10 mouse cellular contexts compared by ENCODE assay signal in the genomic region with DNA sequence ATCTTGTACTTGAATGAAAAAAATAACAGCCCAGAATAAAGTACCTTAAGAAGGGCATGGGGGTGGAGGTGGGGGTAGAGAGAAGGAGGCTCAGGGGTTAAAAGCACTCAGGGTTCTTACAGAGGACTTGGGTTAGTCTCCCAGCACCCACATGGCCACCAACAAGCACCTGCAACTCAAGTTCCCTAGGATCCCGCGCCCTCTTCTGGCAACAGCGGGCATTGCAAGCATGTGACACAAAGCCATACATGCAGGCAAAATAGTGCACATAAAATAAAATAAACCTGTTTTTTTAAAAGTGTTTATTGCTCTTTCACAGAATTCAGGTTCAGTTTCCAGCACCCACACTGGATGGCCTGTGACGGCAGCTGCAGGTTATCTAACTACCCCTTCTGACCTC. TPM values are rescaled to one million over a fixed set of nuclear protein-coding genes. Genes with fewer than 3 reads are reported as not detected.
DNase-seq lines count a peak whose midpoint lies in the region; ATAC-seq and TF ChIP-seq lines count a peak whose summit lies in the region.
"Had no signal": no experiment of that assay in that cellular context is flagged by ENCODE, and none has a peak within 500 bp of the region (broad histone marks: within the 10 kb centered on the region; RNA-seq: fewer than 3 reads in every experiment).

No protein-coding gene starts in this region.

- H3K27ac ChIP-seq in lung, embryonic 14.5 days (ENCODE audit: low read depth): no peak overlapping the region
- no peak overlapping the region for H3K27ac ChIP-seq in bone marrow, adult 2 months (ENCODE audit: control insufficient read depth, insufficient read depth, low read depth, low read length, poor library complexity)
- H3K27ac ChIP-seq in stomach, postnatal 0 days (replicated peaks): no peak overlapping the region

- ATAC-seq in lung, embryonic 14.5 days (ENCODE audit: insufficient read depth): no peak
- ATAC-seq in stomach, postnatal 0 days (ENCODE audit: low FRiP score, low TSS enrichment): no peak

- TF ChIP-seq EP300 in stomach, postnatal 0 days (optimal IDR thresholded peaks at IDR 0.05): no peak

- H3K9ac ChIP-seq in lung, embryonic 14.5 days: no peak overlapping the region
- H3K9ac ChIP-seq in stomach, postnatal 0 days (ENCODE audit: low read length): no peak overlapping the region

- peak; percentile 38 for DNase-seq in embryo, embryonic 10 days (ENCODE audit: low spot score)
- no peak for DNase-seq in embryo, embryonic 10.5 days (ENCODE audit: low spot score)
- no peak for DNase-seq in lung, embryonic 14.5 days
- DNase-seq in lung, postnatal 14 days: no peak
- peak; percentile 41 for DNase-seq in stomach, postnatal 0 days (ENCODE audit: low spot score)
- no peak for DNase-seq in layer of hippocampus, adult 9-10 months (ENCODE audit: low spot score)
- no peak for DNase-seq in cerebellum, adult 11 months
- DNase-seq: lung, adult 18-20 months had no signal

- no peaks in the 10 kb centered on the region for H3K4me1 ChIP-seq in lung, embryonic 14.5 days (ENCODE audit: insufficient read depth)
- H3K4me1 ChIP-seq in bone marrow, adult 2 months (ENCODE audit: control insufficient read depth, insufficient read depth, low read length): no peaks in the 10 kb centered on the region; the same call in 1 of the 2 replicates
- H3K4me1 ChIP-seq in stomach, postnatal 0 days (replicated peaks; ENCODE audit: control insufficient read depth, insufficient read depth): no peaks in the 10 kb centered on the region

- TF ChIP-seq CTCF in lung, embryonic 14.5 days (IDR thresholded peaks at IDR 0.05; ENCODE audit: low read depth): peak; percentile 61
- peak; percentile 63 for TF ChIP-seq CTCF in bone marrow, adult 2 months (IDR thresholded peaks at IDR 0.05; ENCODE audit: control insufficient read depth, insufficient read depth, low read length)
- TF ChIP-seq CTCF in stomach, postnatal 0 days (IDR thresholded peaks at IDR 0.05; ENCODE audit: low read depth): peak; percentile 68

- H3K36me3 ChIP-seq in lung, embryonic 14.5 days (ENCODE audit: insufficient read depth): 0 out of 2 replicates have a peak, but pooled peaks cover 3% of the 10 kb centered on the region
- H3K36me3 ChIP-seq in stomach, postnatal 0 days (ENCODE audit: control insufficient read depth, insufficient read depth, low read length): no peaks in the 10 kb centered on the region
- H3K36me3 ChIP-seq: G1E had no signal

- H3K9me3 ChIP-seq in lung, embryonic 14.5 days (ENCODE audit: low read depth, low read length): no peaks in the 10 kb centered on the region; the same call in 1 of the 2 replicates
- no peaks in the 10 kb centered on the region for H3K9me3 ChIP-seq in stomach, postnatal 0 days (ENCODE audit: control insufficient read depth, low read length)

- 47% methylated on average over 4 of the region's 4 CpGs for WGBS in lung, embryonic 14.5 days
- 55% methylated on average over 4 of the region's 4 CpGs for WGBS in bone marrow, adult 2 months
- WGBS in stomach, postnatal 0 days: 42% methylated on average over 4 of the region's 4 CpGs

- no peak overlapping the region for H3K4me2 ChIP-seq in lung, embryonic 14.5 days
- H3K4me2 ChIP-seq in stomach, postnatal 0 days (replicated peaks; ENCODE audit: low read depth): no peak overlapping the region

- no peaks in the 10 kb centered on the region for H3K27me3 ChIP-seq in lung, embryonic 14.5 days (ENCODE audit: insufficient read depth, low read length)
- no peaks in the 10 kb centered on the region for H3K27me3 ChIP-seq in stomach, postnatal 0 days (ENCODE audit: control insufficient read depth, insufficient read depth, low read length)

- H3K4me3 ChIP-seq in lung, embryonic 14.5 days (ENCODE audit: low read depth, low read length): no peak overlapping the region
- H3K4me3 ChIP-seq in bone marrow, adult 2 months (replicated peaks; ENCODE audit: control insufficient read depth, low read depth, low read length): no peak overlapping the region
- no peak overlapping the region for H3K4me3 ChIP-seq in stomach, postnatal 0 days (ENCODE audit: low read depth, low read length)

- TF ChIP-seq POLR2A in bone marrow, adult 2 months (IDR thresholded peaks at IDR 0.05; ENCODE audit: borderline replicate concordance, control insufficient read depth, low read depth, low read length): no peak

RNA-seq across cellular contexts. Expression of gene Srgap1, which starts 6.7 kb away (rescaled TPM):
- polyA plus RNA-seq in lung, embryonic 14.5 days (2014; fragmentation: Nextera tagmentation; extraction: Ambion mirVana): 12.0 and 12.7 TPM in 2 replicates
- 0.97 and 1.0 TPM in 2 replicates for polyA plus RNA-seq in bone marrow, adult 2 months (2011; ENCODE audit: insufficient read depth, insufficient read length, low replicate concordance, missing spikeins)
- 4.6 and 5.2 TPM in 2 replicates for polyA plus RNA-seq in stomach, postnatal 0 days (2015; fragmentation: Nextera tagmentation; extraction: Ambion mirVana)
- polyA plus RNA-seq: G1E had no signal

RNA-seq across cellular contexts. Expression of gene Rxylt1, which starts 56.8 kb away (rescaled TPM):
- 54.0 and 61.0 TPM in 2 replicates for polyA plus RNA-seq in lung, embryonic 14.5 days (2014; fragmentation: Nextera tagmentation; extraction: Ambion mirVana)
- 3.9 and 11.9 TPM in 2 replicates for polyA plus RNA-seq in bone marrow, adult 2 months (2011; ENCODE audit: insufficient read depth, insufficient read length, low replicate concordance, missing spikeins)
- 45.8 and 46.1 TPM in 2 replicates for polyA plus RNA-seq in stomach, postnatal 0 days (2015; fragmentation: Nextera tagmentation; extraction: Ambion mirVana)

Comparison
In these comparisons a context has a peak if more than half of its experiments do, and no peak if none do; other contexts are left out.
1. DNase-seq: peak in embryo, embryonic 10 days (single experiment) and stomach, postnatal 0 days (single experiment); none in embryo, embryonic 10.5 days (single experiment), lung, embryonic 14.5 days (single experiment), lung, postnatal 14 days (single experiment), layer of hippocampus, adult 9-10 months (single experiment) and cerebellum, adult 11 months (single experiment).
2. Peak in every context shown above with its lines, with median percentiles within 50 percentile points of each other: CTCF ChIP-seq.